Mouse (Mus musculus) C2C12 (cell line): ENCODE measurements around the gene Lrp2bp.

Experiments used
- CEBPB ChIP-seq: IDR thresholded peaks from one replicate; pipeline ENCODE4 v1.6.1; 2011; ENCODE audit warnings: low read depth, mild to moderate bottlenecking, control low read depth, moderate library complexity
- CTCF ChIP-seq: IDR thresholded peaks from one replicate; pipeline ENCODE4 v1.5.1; 2011; ENCODE audit not compliant: control insufficient read depth, insufficient read depth, insufficient read length
- MAX ChIP-seq: IDR thresholded peaks from one replicate; pipeline ENCODE4 v1.6.1; 2011; ENCODE audit warnings: mild to moderate bottlenecking, control low read depth
- MYOG ChIP-seq: IDR thresholded peaks from one replicate; pipeline ENCODE4 v1.6.1; 2011; ENCODE audit not compliant: control insufficient read depth, insufficient read length; ENCODE audit errors: extremely low read depth
- USF1 ChIP-seq: IDR thresholded peaks from one replicate; pipeline ENCODE4 v1.6.1; 2011; ENCODE audit warnings: low read depth, mild to moderate bottlenecking, control low read depth, moderate library complexity

DNA sequence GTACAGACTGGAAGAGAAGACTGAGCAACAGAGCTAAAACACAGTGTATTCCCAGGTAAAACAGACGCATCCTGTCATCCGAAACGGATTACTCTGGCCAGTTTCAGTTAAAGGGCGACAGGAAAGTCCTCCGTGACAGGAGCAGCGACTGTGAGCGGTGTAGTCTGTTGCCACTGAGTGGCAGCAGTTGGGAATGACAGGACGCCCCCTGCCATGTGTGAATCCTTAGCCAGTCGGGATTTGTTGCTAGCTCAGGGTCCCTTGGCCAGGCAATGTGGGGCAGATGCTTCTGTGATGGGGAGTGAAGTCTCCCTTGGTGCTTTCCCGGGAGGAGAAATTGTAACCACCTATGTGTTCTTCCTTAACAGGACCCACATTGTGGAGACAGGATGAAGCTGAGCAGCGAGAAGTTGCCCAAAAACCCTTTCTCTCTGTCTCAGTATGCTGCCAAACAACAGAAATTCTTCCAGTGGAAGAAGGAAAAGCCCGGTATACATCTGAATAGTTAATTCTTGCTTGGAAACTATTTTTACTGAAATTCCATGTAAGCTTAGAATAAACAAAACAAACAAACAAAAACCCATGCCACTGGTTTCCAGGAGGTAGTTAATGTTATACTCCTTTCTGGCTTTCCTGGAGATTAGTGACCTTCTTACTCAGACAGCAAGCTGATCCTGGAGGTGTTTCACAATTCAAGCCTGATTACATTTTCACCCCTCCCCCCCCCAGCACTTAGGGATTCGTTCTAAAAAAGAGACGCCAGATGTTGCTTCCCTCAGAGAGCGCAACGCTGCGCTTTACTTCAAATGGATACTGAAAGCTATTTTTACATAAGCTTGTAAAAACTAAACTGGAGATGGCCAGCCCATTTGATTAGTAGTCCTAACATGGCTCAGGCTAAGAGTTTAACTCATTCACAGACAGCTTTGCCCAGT is 11.9 kb downstream of the Lrp2bp start:
- TF ChIP-seq CEBPB (no peak), CTCF (no peak), USF1 (no peak), MAX (no peak), MYOG (no peak)
